Mouse (Mus musculus): ENCODE results near the gene Ypel2.

Ypel2 gene

DNA sequence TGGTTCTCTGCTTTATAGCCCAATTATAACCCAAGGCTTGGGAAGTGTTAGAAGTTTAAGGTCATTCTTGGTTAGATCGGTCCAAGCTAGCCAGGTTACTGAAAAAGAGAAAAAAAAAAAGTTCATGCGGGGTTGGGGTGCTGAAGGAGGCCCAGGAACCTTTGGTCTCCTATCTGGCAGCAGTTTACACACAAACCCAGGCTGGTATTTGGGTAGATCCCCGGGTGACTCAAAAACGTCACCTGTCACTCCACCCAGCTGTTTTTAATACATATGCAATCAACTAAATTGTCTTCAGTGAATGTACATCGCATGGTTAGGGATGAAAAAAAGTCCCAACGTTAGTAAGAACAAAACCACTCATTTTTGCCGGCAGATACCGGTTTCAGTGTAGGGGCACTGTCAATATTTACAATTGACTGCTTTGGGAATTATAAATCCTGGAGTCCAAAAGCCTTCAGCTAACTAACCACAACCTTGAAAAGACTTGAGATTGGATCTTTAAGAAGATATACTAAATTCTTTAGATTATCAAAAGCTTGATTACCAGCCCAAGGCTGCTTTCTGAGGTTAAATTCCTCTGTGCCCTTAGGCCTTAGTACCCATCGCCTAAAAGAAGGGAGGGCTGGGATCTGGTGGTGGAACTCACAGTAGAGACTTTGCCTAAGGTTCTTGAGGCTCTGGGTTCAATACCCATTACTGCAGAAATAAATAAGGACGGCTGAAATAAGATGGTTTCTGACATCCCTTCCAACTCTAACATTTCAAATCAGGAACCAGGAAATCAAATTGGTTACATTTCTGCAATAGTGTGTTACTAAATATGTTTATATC lies 1.5 kb upstream of the Ypel2 start:
- DNase-seq (ENCODE audit: low read depth), result no peak

DNA sequence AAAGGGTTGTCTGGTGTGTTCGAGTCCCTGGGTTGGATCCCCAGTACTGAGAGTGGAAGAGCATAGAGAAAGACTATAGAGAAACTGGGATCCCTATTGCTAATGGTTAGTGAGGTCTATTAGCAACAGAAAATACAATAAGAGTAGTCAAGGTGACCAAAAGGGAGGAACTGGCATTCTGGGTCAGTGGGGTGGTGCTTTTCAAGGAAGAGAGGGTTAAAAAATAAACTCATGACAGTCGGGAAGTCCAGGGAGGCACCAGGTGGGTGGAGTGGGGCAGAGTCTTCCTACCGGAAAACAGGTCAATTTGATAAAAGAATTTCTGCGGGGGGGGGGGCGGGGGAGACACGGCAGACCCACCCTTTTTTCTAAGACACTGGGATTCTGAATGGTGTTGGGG lies 823 bp upstream of the Ypel2 start:
- DNase-seq (ENCODE audit: low read depth), result no peak

DNA sequence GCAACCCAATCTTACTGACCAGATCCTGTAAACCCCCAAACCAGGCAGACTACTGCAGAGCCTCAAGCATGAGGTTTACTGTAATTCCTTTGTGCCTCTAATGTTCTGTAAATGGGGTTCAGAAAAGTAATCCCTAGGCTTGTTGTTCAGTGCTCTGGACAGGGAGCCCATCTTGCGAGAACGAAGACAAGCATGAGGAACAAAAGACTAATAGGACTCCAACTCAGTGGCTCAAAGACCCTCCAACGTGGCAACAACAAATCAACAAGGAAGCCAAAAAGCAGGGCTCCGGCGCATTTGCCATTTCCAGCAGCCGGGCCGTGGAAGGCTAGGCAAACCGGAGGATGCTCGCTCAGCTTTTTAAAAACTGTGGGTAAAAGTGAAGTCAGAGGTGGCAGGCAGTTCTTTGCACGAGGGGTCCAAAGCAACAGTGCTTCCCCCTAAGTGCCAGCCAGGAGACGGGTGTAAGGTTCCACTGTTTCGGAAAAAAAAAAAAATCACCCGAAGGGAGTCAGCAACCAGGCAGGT lies 982 bp downstream of the Ypel2 start:
- DNase-seq (ENCODE audit: low read depth), result no peak

DNA sequence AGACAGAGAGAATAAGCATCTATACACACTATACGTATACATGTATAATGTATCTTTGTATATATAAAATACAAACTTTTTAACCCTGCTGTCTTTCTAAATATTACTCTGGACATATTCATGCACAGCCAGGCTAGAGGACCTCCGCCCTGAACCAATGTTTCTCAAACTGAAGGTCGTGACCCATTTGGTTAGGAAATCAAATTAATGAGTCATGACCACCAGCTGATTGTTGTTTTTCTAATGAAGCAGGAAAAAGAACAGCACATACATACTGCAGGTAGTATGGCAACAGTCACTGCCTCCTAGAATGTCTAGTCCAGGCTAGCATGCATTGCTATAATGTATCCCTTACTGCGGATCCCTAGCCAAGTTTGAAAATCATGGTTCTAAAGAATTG lies 2.3 kb downstream of the Ypel2 start:
- no peak for DNase-seq (ENCODE audit: low read depth)

DNA sequence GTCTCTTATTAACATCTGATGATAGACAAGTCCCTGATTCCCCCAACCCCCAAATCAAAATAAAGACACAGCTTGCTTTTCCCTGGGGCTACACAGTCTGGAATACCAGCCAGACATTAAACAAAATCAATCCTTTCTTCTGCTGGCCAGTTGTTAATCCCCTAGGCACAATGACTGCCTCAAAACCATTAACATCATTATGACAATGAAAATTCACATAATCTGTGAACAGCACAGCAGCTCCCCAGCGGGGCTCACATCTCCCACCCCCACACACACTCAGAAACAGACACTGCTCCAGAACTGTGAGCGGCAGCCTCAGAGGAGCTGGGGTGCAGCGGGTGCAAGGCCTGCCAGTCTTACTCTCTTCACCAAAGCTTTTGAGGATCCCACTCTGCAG lies 3.2 kb downstream of the Ypel2 start:
- no peak for DNase-seq (ENCODE audit: low read depth)

DNA sequence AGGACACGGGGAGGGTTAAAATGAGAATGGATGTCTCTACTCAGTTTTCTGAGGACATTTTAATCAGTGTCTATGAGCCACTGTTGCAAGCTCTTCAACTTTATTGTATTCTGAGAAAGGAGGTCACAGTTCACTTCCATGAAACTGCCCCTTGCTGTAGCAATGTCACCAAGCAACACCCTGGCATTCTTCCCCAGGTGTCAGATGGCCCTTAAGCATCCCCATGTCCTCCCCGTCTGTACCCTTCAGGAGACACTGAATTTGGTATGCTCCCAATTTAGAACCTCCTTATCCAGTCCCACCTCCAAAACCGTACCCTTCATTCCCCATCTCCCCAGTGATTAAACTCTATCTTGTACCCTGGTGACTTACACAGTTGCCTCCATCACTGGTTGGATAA lies 8.5 kb downstream of the Ypel2 start:
- DNase-seq (ENCODE audit: low read depth), result no peak

DNA sequence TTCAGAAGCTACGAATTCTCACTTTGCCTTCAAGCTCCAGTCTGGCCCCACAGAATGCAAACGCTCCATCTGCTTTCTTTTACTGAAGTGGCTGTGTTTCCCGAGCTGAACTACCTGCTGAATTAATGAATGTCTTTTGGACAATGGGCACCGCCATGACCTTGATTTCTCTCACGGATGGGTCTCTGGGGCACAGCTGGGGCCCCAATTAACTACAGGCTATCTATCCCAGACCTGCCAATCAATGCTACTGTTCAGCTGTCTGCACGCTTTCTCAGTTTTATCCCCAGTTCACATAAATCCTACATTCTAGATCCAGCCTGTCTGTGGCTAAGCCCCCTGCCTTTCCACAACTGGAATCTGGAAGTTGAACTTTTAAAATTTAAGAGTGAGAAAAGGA lies 10.5 kb downstream of the Ypel2 start:
- DNase-seq (ENCODE audit: low read depth), result no peak

DNA sequence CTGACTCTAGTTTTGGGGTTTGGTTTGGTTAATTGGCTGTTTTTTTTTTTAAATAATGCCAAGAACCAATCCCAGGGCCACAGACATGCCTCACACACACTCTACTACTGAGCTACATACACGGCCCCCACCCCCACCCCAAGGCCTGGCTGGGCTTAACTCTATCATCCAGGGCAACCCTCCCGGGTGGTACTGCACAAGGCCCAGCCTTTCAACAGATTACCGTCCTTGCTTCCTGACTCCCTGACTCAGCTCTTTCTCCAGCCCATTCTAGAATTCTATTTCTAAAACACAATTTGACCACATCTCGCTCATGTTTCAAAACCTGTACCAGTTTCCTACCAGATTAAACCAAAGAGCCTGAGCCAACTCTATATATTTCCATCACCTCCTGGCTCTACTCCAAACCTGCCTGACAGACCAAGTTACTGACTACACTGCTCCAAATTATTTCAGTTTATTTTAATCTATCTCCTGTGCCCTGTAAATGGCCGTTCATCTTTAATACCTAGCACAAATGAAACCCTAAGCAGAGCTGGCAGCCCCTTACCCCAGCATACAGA lies 12.2 kb downstream of the Ypel2 start:
- no peak for DNase-seq (ENCODE audit: low read depth)

DNA sequence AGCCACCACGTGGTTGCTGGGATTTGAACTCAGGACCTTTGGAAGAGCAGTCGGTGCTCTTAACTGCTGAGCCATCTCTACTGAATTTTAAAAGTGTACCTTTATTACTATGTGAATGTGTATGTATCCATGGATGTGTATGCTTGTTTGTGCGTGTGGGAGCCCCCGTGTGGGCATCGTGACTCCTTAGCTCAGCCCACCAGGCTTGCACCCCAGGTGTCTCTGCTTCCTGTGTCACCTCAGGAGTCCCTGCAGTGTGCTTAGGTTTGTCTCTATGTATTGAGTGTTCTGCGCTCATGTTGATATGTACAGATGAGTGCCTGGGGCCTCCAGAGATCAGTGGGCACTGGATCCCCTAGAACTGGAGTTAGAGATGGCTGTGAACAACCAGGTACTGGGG lies 13.0 kb downstream of the Ypel2 start:
- DNase-seq (ENCODE audit: low read depth), result no peak

DNA sequence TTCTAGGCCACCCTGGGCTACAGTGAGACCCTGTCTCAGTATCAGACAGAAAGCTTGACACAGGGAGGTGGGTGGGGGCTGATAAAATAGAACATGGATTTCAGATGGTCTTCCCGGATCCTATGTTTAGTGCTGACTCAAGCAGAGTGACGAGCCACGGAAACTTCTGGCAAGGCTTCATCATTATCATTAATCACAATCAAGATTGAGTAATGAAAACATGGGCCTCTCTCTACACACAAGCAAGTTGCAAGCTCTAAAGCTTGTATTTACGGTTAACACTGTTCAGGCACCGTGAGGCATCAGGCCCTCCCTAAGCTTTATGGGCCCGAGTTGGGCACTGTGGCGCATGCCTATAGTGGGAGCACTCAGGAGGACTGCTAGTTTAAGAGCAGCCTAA lies 13.7 kb downstream of the Ypel2 start:
- no peak for DNase-seq (ENCODE audit: low read depth)

DNA sequence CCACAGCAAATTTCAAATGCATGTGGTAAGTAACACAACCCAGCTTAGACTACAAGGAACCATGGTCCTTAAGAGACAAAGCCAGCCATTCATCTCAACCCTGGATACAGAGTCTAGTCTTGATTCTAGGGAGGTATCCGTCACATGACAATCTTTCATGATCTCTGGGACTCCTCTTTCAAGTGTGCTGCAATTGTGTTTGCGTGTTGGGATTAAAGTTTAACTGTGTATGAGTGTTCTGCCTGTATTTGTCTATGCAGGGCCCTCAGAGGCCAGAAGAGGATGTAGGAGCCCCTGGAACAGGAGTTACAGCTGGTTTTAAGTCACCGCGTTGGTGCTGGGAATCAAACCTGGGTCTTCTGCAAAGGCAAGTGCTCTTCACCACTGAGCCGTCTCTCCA lies 16.3 kb downstream of the Ypel2 start:
- no peak for DNase-seq (ENCODE audit: low read depth)

DNA sequence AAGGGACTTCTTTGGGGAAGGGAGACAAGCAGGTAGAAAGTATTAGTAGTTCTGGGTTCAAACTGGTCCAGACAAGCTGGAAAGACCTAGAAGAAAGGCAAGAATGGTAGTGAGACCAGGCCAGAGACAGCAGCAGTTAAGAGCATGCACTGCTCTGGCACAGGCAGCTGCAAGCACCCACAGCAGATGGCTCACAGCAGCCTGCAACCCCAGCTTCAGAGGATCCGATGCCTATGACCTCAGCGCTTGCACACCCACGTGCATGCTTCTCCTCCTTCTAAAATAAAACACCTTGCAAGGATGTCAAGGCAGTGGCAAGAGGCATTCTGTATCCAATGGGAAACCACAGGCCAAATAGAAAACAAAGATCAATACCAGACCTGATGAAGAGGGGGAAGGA lies 19.1 kb downstream of the Ypel2 start:
- DNase-seq (ENCODE audit: low read depth), result no peak

DNA sequence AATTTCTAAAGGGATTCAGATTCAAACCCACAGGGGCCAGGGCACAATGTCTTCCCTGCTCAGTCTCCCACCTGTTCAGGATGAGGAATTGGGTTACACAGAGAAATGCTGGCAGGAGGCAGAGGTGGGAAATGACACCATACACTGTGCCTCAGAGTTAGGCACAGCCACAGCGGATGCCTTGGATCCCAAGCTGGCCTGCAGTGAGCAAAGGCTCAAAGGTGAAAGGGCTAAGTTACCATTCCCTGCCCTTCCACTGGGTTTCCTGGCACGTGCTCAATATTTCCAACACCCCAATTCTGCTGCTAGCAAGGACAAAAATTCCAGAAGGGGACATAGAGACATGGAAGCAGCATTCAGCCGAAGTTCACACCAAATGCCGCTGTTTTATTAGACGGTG lies 20.3 kb downstream of the Ypel2 start:
- DNase-seq (ENCODE audit: low read depth), result no peak

DNA sequence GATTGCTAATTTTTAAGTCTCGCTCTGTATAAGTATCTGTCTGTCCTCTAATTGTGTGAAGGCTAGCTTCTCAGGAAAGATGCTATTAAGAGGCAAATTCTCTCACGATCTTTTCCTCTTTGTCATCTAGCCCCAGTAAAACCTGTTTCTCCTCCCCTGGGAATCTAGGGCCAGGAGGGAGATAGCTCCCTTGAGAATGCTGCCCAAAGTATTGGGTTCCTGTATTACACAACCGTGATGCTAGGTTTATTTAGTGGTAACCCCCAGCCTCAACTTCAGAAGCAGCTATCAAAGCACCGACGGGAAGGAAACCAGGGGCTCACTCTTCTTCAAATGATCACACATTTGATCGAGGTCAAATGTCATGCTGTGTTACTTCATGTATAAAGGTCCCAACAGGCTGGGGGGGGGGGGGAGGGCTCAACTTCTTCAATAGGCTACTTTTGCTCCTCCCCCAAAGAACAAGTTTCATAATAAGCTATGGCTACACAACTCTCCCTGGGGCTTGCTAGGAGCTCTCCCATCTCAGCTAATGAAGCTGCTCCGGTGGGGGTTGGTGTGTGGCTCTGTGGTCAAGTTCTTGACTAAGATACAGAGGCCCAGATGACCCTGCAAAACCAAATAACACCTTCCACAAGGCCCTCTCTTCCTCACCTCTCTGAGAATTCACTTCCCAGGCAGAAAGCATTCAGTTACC lies 22.3 kb downstream of the Ypel2 start:
- DNase-seq (ENCODE audit: low read depth), result no peak

DNA sequence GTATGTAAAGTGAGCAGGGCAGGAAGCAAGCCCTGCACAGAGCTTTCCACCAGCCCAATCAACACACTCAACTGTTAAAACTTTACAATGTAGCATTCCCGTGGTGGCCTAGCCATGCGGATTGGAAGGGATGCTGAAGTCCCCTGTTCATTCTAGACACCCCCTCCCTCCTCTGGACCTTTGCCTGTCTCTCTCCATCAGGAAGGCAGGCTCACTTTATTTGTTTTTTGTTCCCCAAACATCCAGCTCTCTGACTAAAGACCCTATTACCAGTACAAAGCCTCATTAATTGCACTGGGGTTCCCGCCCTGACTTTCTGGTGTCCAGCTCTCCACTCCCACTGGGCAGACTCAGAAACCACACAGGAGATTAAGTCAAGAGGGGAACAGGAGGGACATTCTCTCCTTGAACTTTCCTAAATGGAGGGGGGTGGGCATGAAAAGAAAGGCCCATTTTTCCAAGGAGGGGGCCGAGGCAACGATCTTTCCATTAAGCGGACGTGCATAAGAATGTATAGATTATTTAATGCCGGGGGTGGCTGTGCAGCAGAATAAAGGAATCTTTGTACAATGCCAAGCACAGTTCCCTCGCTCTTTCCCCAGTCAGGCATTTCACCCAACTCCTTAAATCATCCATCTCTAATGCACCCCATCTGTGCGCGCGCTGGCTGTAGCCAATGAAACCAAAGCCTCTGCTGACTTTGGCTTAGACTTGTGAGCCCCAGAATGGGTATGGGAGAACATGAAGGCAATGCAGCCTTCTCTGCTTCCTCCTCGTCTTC lies 24.3 kb downstream of the Ypel2 start:
- DNase-seq (ENCODE audit: low read depth), result no peak

DNA sequence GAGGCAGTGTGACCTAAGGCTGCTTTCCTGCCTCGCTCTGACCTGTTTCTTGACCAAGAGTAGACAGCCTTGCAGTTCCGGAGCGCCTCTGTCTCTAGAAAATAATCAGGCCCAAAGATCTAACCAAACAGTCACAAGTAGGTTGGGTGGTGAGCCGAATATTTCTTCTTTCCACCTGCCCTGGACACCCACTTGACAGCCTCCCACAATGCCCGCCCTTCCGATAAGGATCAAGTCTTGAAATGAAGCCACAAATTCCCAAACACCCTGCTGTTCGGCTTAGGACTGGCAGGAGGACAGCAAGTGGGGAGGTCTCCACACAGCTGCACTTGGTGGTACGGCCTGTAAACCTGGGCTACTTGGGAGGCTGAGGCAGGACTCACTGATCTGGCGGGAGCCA lies 26.0 kb downstream of the Ypel2 start:
- no peak for DNase-seq (ENCODE audit: low read depth)

DNA sequence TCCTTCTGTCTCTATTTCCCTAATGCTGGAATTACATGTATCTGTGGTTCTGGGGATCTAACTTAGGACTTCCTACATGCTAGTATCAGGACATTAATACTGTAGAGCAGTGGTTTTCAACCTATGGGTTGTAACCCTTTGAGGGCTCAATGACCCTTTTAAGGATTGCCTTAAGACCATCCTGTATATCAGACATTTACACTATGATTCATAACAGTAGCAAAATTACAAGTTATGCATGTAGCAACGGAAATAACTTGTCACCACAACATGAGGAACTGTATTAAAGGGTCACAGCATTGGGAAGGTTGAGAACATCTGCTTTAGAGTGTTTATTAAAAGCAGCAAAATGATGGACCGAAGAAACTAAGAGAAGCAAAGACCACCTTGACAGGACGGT lies 26.8 kb downstream of the Ypel2 start:
- no peak for DNase-seq (ENCODE audit: low read depth)

DNA sequence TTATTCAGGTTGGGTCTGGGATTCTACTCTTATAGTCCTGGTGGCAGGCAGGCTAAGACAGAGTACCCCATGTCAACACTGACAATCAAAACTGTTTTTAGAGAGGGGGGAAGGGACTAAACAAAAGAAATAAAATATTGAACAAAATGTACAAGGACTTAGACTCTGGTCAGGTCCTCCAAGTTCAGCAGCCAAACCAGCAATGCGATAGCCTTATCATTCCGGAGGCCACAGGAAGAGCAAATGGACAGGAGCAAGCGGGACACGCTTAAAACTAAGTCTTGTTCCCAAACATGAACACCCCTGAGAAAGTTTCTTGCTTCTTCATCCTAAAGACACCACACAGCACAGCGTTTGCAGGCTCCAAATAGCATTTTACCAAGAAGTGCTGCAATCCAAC lies 28.4 kb downstream of the Ypel2 start:
- no peak for DNase-seq (ENCODE audit: low read depth)

DNA sequence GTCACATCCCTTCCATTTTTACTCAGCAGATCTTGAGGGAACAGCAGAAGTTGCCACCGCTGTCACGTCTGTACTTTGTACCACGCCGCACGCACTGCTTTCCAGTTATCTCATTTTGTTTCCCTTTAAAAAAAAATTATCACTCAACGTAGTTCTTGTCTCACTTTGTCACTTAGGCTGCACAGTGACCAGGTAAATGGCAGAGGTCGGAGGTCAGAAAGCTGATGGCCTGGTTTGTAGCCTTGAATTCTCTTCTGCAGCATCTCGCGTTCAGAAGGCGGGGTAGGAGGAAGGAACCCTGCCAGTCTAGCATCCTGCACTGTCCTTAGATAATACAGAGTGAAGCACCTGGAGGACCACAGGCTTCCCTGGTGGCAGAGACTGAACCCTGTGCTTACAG lies 29.8 kb downstream of the Ypel2 start:
- no peak for DNase-seq (ENCODE audit: low read depth)

DNA sequence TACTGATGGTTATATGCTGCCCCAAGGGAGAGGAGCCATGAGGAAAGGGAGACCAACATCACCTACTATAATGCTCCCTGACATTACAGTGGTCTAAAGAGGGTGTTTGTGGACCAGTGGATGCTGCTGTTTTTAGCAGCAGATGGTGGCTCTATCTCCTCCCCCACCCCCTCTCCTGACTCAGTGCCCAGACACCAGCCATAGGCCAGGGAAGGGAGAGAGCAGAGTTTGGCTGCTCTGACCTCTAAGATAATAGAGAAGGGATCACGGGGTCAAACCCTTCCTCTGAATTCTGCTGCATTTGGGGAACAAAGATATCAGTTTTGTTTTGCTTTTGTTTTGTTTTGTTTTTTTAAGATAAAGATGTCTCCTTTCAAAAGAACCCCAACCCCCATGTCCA lies 30.5 kb downstream of the Ypel2 start:
- peak; percentile 15 for DNase-seq (ENCODE audit: low read depth)

DNA sequence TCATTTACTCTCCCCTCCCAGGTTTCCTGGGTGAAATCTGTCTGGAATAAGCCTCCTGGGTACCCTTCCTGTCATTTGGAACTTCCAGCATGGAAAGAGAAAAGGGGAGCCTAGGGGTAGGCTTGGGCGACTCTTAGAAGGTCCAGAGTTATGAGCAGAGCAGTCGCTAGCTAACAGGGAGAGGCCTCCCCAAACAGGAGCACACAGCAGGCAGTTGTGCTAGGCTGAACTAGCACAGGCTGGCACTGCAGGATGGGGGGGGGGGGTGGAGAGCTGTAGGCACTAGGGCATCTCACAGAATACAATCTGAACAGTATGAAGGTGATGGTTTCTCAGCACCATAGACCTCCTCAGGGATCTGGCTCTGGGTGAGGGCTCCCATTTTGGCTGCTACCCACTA lies 31.1 kb downstream of the Ypel2 start:
- DNase-seq (ENCODE audit: low read depth), result no peak

DNA sequence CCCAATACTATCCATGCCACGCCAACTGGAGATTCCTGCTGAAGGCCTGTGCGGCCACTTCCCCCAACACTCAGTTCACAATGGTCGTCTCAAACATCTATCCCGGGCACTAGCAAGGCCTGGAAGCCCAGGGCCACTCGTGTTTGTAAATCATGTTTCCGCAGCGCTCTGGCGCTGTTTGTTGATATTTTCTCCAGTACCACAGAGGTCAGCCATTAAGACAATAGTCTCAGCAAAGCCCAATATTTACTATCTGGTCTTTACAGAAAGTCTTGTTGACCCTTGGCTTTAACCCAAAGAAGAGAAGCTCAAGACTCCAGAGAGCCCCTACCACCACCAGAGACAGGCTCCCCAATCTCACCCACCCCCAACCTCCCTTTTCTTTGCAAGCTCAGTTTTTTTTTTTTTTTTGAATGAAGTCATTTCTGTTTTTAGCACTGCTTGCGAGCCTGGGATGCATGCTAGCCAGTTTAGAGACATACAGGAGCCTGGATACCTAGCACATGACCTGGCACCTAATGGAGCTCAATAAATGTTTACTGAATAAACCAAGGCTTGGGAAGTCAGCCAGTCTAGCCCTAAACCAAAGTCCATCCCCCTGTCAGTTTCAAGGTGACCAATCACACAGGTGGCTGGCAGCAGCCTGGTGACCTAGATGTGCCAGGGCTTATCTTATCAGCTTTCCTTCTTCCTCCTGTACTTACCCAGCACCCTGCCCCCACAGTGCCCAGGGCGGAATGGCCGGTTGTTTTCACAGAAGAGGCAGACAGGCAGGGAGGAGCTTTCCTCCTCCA lies 31.8 kb downstream of the Ypel2 start:
- DNase-seq (ENCODE audit: low read depth), result peak; percentile 4
